Mouse (Mus musculus) MEL (cell line): Measurements from ENCODE around the gene Myo7a. TPM values are rescaled to one million over a fixed set of nuclear protein-coding genes. Genes with fewer than 3 reads are reported as not detected.
A peak's percentile ranks its signal among the peaks of the same experiment; 100 is the strongest.

ENCODE experiments used
- DNase-seq: peaks from one replicate; pipeline ENCODE4 v3.0.0; 2011; ENCODE audit warnings: low read depth, low spot score
- H3K27ac ChIP-seq: 2 replicates; pipeline ENCODE4 v1.5.1; 2012; ENCODE audit warnings: low read depth, mild to moderate bottlenecking, control low read depth, low read length, moderate library complexity; ENCODE audit not compliant: control insufficient read depth
- H3K27me3 ChIP-seq, 2 experiments: fragments of 150-350 bp in 1 of 2; sonication (generic) in 1 of 2; 2 replicates each; pipeline ENCODE4 v1.6.1; 2012; ENCODE audit warnings: low read length in 2 of 2, mild to moderate bottlenecking in 2 of 2, improper control_type of control experiment in 1 of 2, moderate library complexity in 1 of 2; ENCODE audit not compliant: insufficient read depth in 2 of 2, control insufficient read depth in 1 of 2
- H3K36me3 ChIP-seq, 2 experiments: 2 replicates each; pipeline ENCODE4 v1.6.1; 2012 to 2014; ENCODE audit warnings: low read length in 2 of 2, improper control_type of control experiment in 1 of 2, inconsistent platforms in 1 of 2, mild to moderate bottlenecking in 1 of 2; ENCODE audit not compliant: insufficient read depth in 2 of 2, control insufficient read depth in 1 of 2
- H3K4me1 ChIP-seq, 2 experiments: fragments of 150-350 bp in 1 of 2; sonication (generic) in 1 of 2; 2 replicates each; pipeline ENCODE4 v1.6.1; 2012; ENCODE audit warnings: low read length in 2 of 2, improper control_type of control experiment in 1 of 2, mild to moderate bottlenecking in 1 of 2; ENCODE audit not compliant: insufficient read depth in 2 of 2, control insufficient read depth in 1 of 2
- H3K4me3 ChIP-seq, 2 experiments: fragments of 150-350 bp in 1 of 2; sonication (generic) in 1 of 2; 2 replicates each; pipeline ENCODE4 v1.5.1; 2012; ENCODE audit warnings: low read depth in 2 of 2, low read length in 2 of 2, mild to moderate bottlenecking in 2 of 2, moderate library complexity in 2 of 2, control low read depth in 1 of 2, improper control_type of control experiment in 1 of 2; ENCODE audit not compliant: control insufficient read depth in 1 of 2, insufficient read depth in 1 of 2
- H3K79me2 ChIP-seq: 2 replicates; pipeline ENCODE4 v1.6.1; 2012; ENCODE audit warnings: mild to moderate bottlenecking, low read length, moderate library complexity; ENCODE audit not compliant: control insufficient read depth, poor library complexity, insufficient read depth
- H3K9ac ChIP-seq: 2 replicates; pipeline ENCODE4 v1.6.1; 2012; ENCODE audit warnings: low read depth, mild to moderate bottlenecking, control low read depth, low read length, moderate library complexity; ENCODE audit not compliant: control insufficient read depth, poor library complexity, severe bottlenecking
- H3K9me3 ChIP-seq: fragments of 150-350 bp; sonication (generic); replicated peaks from 2 replicates; pipeline ENCODE4 v1.6.1; 2012; ENCODE audit warnings: mild to moderate bottlenecking, low read length, improper control_type of control experiment, moderate library complexity; ENCODE audit not compliant: insufficient read depth
- CHD1 ChIP-seq: IDR thresholded peaks from 2 replicates; pipeline ENCODE4 v1.6.1; 2012; ENCODE audit warnings: low read depth, mild to moderate bottlenecking, inconsistent platforms, low read length, improper control_type of control experiment
- CTCF ChIP-seq, 3 experiments: IDR thresholded peaks in 2 of 3; conservative IDR thresholded peaks in 1 of 3; 2 replicates each; pipeline ENCODE4 v1.5.1; 2011 to 2012; ENCODE audit warnings: low read length in 3 of 3, low read depth in 2 of 3, mild to moderate bottlenecking in 2 of 3, improper control_type of control experiment in 1 of 3, inconsistent platforms in 1 of 3, mixed read lengths in 1 of 3, moderate library complexity in 1 of 3; ENCODE audit not compliant: control insufficient read depth in 1 of 3, insufficient read depth in 1 of 3, poor library complexity in 1 of 3, severe bottlenecking in 1 of 3
- ELF1 ChIP-seq: IDR thresholded peaks from 2 replicates; pipeline ENCODE4 v1.6.1; 2014; ENCODE audit warnings: low read depth, mild to moderate bottlenecking, inconsistent platforms, low read length, improper control_type of control experiment, moderate library complexity
- JUND ChIP-seq: IDR thresholded peaks from 2 replicates; pipeline ENCODE4 v1.6.1; 2011; ENCODE audit warnings: low read depth, mild to moderate bottlenecking, improper control_type of control experiment, low read length
- MAFK ChIP-seq: IDR thresholded peaks from 2 replicates; pipeline ENCODE4 v1.6.1; 2011; ENCODE audit warnings: low read depth, mild to moderate bottlenecking, low read length, improper control_type of control experiment, borderline replicate concordance
- MAX ChIP-seq: IDR thresholded peaks from 2 replicates; pipeline ENCODE4 v1.6.1; 2011; ENCODE audit warnings: low read length, improper control_type of control experiment
- MYC ChIP-seq: IDR thresholded peaks from 2 replicates; pipeline ENCODE4 v1.6.1; 2011; ENCODE audit warnings: low read depth, mild to moderate bottlenecking, low read length, improper control_type of control experiment, moderate library complexity
- NELFE ChIP-seq: IDR thresholded peaks from 2 replicates; pipeline ENCODE4 v1.6.1; 2011; ENCODE audit warnings: low read depth, low read length, improper control_type of control experiment
- POLR2AphosphoS2 ChIP-seq: IDR thresholded peaks from 2 replicates; pipeline ENCODE4 v1.6.1; 2011; ENCODE audit warnings: low read length, improper control_type of control experiment
- POLR2AphosphoS5 ChIP-seq: IDR thresholded peaks from 2 replicates; pipeline ENCODE4 v1.6.1; 2012; ENCODE audit warnings: low read depth, borderline replicate concordance, mild to moderate bottlenecking, inconsistent platforms, low read length, moderate library complexity, mixed read lengths
- RAD21 ChIP-seq: IDR thresholded peaks from 2 replicates; pipeline ENCODE4 v1.6.1; 2011; ENCODE audit warnings: mild to moderate bottlenecking, low read depth, low read length, improper control_type of control experiment
- SMC3 ChIP-seq: IDR thresholded peaks from 2 replicates; pipeline ENCODE4 v1.6.1; 2011; ENCODE audit warnings: low read depth, low read length, improper control_type of control experiment
- TAL1 ChIP-seq: IDR thresholded peaks from 2 replicates; pipeline ENCODE4 v1.6.1; 2012; ENCODE audit warnings: mild to moderate bottlenecking, inconsistent platforms, low read length, moderate library complexity, mixed read lengths
- TBP ChIP-seq: IDR thresholded peaks from 2 replicates; pipeline ENCODE4 v1.8.0; 2011; ENCODE audit warnings: low read depth, low read length, improper control_type of control experiment
- TCF12 ChIP-seq: IDR thresholded peaks from 2 replicates; pipeline ENCODE4 v1.6.1; 2014; ENCODE audit warnings: low read depth, mild to moderate bottlenecking, inconsistent platforms, low read length, improper control_type of control experiment, moderate library complexity
- USF1 ChIP-seq: IDR thresholded peaks from 2 replicates; pipeline ENCODE4 v1.6.1; 2014; ENCODE audit warnings: low read depth, mild to moderate bottlenecking, inconsistent platforms, low read length, improper control_type of control experiment, moderate library complexity
- USF2 ChIP-seq, 2 experiments: IDR thresholded peaks; 2 replicates each; pipeline ENCODE4 v1.6.1; 2011 to 2012; ENCODE audit warnings: improper control_type of control experiment in 2 of 2, low read length in 2 of 2, borderline replicate concordance in 1 of 2, inconsistent platforms in 1 of 2, low read depth in 1 of 2, mild to moderate bottlenecking in 1 of 2; ENCODE audit not compliant: insufficient read depth in 1 of 2
- ZC3H11A ChIP-seq: IDR thresholded peaks from 2 replicates; pipeline ENCODE4 v1.6.1; 2012; ENCODE audit warnings: low read depth, mild to moderate bottlenecking, inconsistent platforms, low read length, improper control_type of control experiment
- ZKSCAN1 ChIP-seq: IDR thresholded peaks from 2 replicates; pipeline ENCODE4 v1.6.1; 2012; ENCODE audit warnings: low read depth, mild to moderate bottlenecking, inconsistent platforms, low read length, improper control_type of control experiment, moderate library complexity
- ZMIZ1 ChIP-seq: IDR thresholded peaks from 2 replicates; pipeline ENCODE4 v1.6.1; 2012; ENCODE audit warnings: low read depth, mild to moderate bottlenecking, inconsistent platforms, low read length, improper control_type of control experiment, moderate library complexity
- ZNF384 ChIP-seq: IDR thresholded peaks from 2 replicates; pipeline ENCODE4 v1.6.1; 2012; ENCODE audit warnings: low read depth, mild to moderate bottlenecking, inconsistent platforms, low read length, improper control_type of control experiment
- polyA plus RNA-seq, 2 experiments: library from polyadenylated mRNA; stranded (reverse) in 1 of 2; unstranded in 1 of 2; fragments of >175 nt in 1 of 2; fragments of >200 nt in 1 of 2; gene quantifications; 2 replicates each; pipeline versions ENCODE4 v1.2.1 to v1.2.4; 2012; ENCODE audit warnings: low replicate concordance in 2 of 2, low read depth in 1 of 2; ENCODE audit not compliant: insufficient read length in 2 of 2, insufficient read depth in 1 of 2, missing spikeins in 1 of 2
- total RNA-seq: library from RNA; depleted of rRNA; stranded (reverse); fragments of 300-350 nt; gene quantifications from 2 replicates; pipeline ENCODE4 v1.2.3, GENCODE M21; 2012

Gene Myo7a
- total and polyA plus RNA-seq, 3 experiments: 1.4 to 7.5 TPM; not detected in 1

- Histone ChIP-seq H3K9me3 (no peaks in the 10 kb centered on the region), H3K4me3 (no peak overlapping the region), H3K79me2 (no peaks in the 10 kb centered on the region), H3K27me3 (no peaks in the 10 kb centered on the region), H3K4me1 (peaks cover 0 to 23% of the 10 kb centered on the region in 2 experiments; a peak in 3 of 4 replicates), H3K9ac (no peak overlapping the region), H3K27ac (no peak overlapping the region), H3K36me3 (peaks cover 0 to 7% of the 10 kb centered on the region in 2 experiments; a peak in 2 of 4 replicates)
- TF ChIP-seq JUND (no peak), MAX (no peak), POLR2AphosphoS2 (no peak), ZMIZ1 (no peak), TBP (no peak), NELFE (no peak), CHD1 (no peak), TCF12 (no peak), ZKSCAN1 (no peak), ELF1 (no peak), RAD21 (no peak), MYC (no peak), POLR2AphosphoS5 (no peak), MAFK (no peak), TAL1 (no peak), USF2 (IDR thresholded peaks at IDR 0.05; ENCODE audit: borderline replicate concordance in 1 of 2, insufficient read depth in 1 of 2, low read depth in 1 of 2, low read length in 2 of 2) (no peak), USF1 (no peak), ZC3H11A (no peak), CTCF (IDR thresholded peaks at IDR 0.05 in 2 of 3, conservative IDR thresholded peaks at IDR 0.05 in 1 of 3; ENCODE audit: control insufficient read depth in 1 of 3, insufficient read depth in 1 of 3, low read depth in 2 of 3, low read length in 3 of 3, poor library complexity in 1 of 3, severe bottlenecking in 1 of 3) (no peak), ZNF384 (no peak)
- DNase-seq: no peak
Measured at GRCm38 (mm10) chr7:98158481-98158880, 39.2 kb upstream of the Myo7a start.

DNA sequence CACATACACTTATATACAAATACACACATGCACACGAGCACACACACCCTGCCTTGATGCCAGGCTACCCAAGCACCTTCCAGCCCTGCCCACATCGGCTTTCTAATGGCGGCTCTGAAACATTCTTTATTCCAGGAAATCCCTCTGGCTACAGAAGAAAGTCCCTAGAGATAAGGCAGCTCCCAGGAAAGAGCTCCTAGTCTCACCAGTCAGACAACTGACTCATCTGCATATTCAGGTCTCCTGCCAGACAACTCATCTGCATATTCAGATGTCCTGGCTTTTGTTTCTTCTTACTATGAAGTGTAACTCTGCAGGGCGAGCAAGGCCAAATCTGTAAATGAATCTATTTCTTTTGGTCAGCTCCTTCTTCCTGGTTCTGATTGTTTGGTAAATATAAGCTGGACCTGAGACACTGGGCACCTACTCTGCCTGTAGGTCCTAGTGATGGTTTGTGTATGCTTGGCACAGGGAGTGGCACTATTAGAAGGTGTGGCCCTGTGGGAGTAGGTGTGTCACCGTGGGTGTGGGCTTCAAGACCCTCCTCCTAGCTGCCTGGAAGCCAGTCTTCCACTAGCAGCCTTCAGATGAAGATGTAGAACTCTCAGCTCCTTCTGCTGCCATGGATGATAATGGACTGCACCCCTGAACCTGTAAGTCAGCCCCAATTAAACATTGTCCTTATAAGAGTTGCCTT is 38.5 kb upstream of the Myo7a start:
- Histone ChIP-seq H3K36me3 (peaks cover 0 to 7% of the 10 kb centered on the region in 2 experiments; a peak in 2 of 4 replicates), H3K4me3 (no peak overlapping the region), H3K9ac (no peak overlapping the region), H3K79me2 (no peaks in the 10 kb centered on the region), H3K27ac (no peak overlapping the region), H3K9me3 (no peaks in the 10 kb centered on the region), H3K4me1 (peaks cover 0 to 21% of the 10 kb centered on the region in 2 experiments; a peak in 3 of 4 replicates), H3K27me3 (no peaks in the 10 kb centered on the region)
- TF ChIP-seq POLR2AphosphoS5 (no peak), SMC3 (no peak)
- peak; percentile 25 for DNase-seq
